Mouse (Mus musculus) heart, embryonic 11.5 days (tissue): ENCODE results near the gene Ltbp2. TPM values are rescaled to one million over a fixed set of nuclear protein-coding genes. Genes with fewer than 3 reads are reported as not detected.

Experiments used
- ATAC-seq: fragments of 200-750 bp; cut with Nextera tagmentation; replicated peaks from 2 replicates; pipeline ENCODE4 v1.8.0; 2017; ENCODE audit warnings: moderate library complexity; ENCODE audit not compliant: insufficient number of reproducible peaks, low FRiP score, low TSS enrichment
- H3K27ac ChIP-seq: fragments of 300-500 bp; sonication (generic); 2 replicates; pipeline ENCODE4 v1.5.1; 2014; ENCODE audit warnings: mild to moderate bottlenecking, low read depth, low read length
- H3K27me3 ChIP-seq: fragments of 300-500 bp; sonication (generic); 2 replicates; pipeline ENCODE4 v1.6.1; 2014; ENCODE audit warnings: mild to moderate bottlenecking, low read length, mixed read lengths; ENCODE audit not compliant: control insufficient read depth, insufficient read depth
- H3K36me3 ChIP-seq: fragments of 300-500 bp; sonication (generic); 2 replicates; pipeline ENCODE4 v1.6.1; 2014; ENCODE audit warnings: mild to moderate bottlenecking, low read length, moderate library complexity, mixed read lengths; ENCODE audit not compliant: control insufficient read depth, insufficient read depth
- H3K4me1 ChIP-seq: fragments of 300-500 bp; sonication (generic); 2 replicates; pipeline ENCODE4 v1.6.1; 2014; ENCODE audit warnings: low read length; ENCODE audit not compliant: control insufficient read depth, insufficient read depth
- H3K4me2 ChIP-seq: fragments of 300-500 bp; sonication (generic); 2 replicates; pipeline ENCODE4 v1.6.1; 2014; ENCODE audit warnings: mild to moderate bottlenecking, moderate library complexity
- H3K4me3 ChIP-seq: fragments of 300-500 bp; sonication (generic); 2 replicates; pipeline ENCODE4 v1.5.1; 2014; ENCODE audit warnings: low read depth, low read length
- H3K9ac ChIP-seq: fragments of 300-500 bp; sonication (generic); 2 replicates; pipeline ENCODE4 v1.6.1; 2014; ENCODE audit warnings: mild to moderate bottlenecking, low read depth, low read length, moderate library complexity
- H3K9me3 ChIP-seq: fragments of 300-500 bp; sonication (generic); replicated peaks from 2 replicates; pipeline ENCODE4 v1.6.1; 2016; ENCODE audit warnings: low read length; ENCODE audit not compliant: control insufficient read depth
- WGBS: fragments of 180-500 bp; shearing (Covaris S2); extraction: QIAGEN DNeasy Blood & Tissue Kit; methylation state at CpG from one replicate; pipeline ENCODE4 v1.1.7; 2014; ENCODE audit not compliant: insufficient replicate concordance; 5-methylcytosine and 5-hydroxymethylcytosine counted together
- polyA plus RNA-seq: library from polyadenylated mRNA; unstranded; fragments of >200 nt; fragmentation: Nextera tagmentation; extraction: Ambion mirVana; gene quantifications from 2 replicates; pipeline ENCODE4 v1.2.1, GENCODE M21; 2014

Gene Ltbp2
- polyA plus RNA-seq, 1 experiment from 2014 or later: 0.37 TPM

DNA sequence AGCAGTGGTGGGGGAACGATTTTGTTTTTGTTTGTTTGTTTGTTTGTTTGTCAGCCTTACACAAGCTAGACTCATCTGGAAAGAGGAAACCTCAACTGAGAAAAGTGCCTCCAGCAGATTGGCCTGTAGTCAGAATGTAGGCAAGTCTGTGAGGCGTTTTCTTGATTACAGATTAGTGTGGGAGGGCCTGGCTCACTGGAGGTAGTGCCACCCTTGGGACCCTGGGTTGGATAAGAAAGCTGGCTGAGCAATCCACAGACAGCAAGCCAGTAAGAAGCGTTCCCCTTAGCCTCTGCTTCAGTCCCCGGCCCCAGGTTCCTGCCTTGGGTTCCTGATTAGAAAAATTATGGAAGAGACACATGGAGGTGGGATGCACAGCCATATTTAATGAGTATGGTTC, 36.4 kb downstream of the Ltbp2 start:
- no peak overlapping the region for H3K4me2 ChIP-seq
- ATAC-seq: no peak
- H3K36me3 ChIP-seq: no peaks in the 10 kb centered on the region
- 63% methylated on average over 4 of the region's 4 CpGs for WGBS
- H3K9me3 ChIP-seq: no peaks in the 10 kb centered on the region
- no peak overlapping the region for H3K9ac ChIP-seq
- no peaks in the 10 kb centered on the region for H3K27me3 ChIP-seq
- H3K4me1 ChIP-seq: no peaks in the 10 kb centered on the region
- H3K4me3 ChIP-seq: no peak overlapping the region
- H3K27ac ChIP-seq: no peak overlapping the region

DNA sequence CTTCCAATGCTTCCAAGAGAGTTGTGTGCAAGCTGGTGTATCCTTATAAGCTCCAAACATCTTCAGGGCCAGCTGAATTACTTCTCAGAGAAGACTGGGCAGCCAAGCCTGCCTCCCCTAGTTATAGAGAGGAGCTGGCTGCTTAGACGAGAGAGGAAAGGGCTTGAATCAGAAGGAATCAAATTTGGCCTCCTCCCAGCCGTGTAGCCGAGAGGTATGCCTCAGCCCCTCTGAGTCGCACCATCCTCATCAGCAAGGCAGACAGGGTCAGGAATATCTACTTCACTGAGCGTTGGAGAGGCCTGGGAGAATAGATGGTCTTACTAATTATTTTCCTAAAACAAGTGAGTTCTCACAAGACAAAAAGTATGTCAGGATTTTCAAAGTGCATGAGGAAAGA, 40.7 kb downstream of the Ltbp2 start:
- no peak overlapping the region for H3K27ac ChIP-seq
- H3K9ac ChIP-seq: no peak overlapping the region
- H3K36me3 ChIP-seq: no peaks in the 10 kb centered on the region
- H3K9me3 ChIP-seq: no peaks in the 10 kb centered on the region
- no peak for ATAC-seq
- H3K27me3 ChIP-seq: no peaks in the 10 kb centered on the region; the same call in 1 of the 2 replicates
- H3K4me1 ChIP-seq: peaks cover 3% of the 10 kb centered on the region; the same call in 1 of the 2 replicates
- no peak overlapping the region for H3K4me2 ChIP-seq
- no peak overlapping the region for H3K4me3 ChIP-seq
- 76% methylated on average over 5 of the region's 5 CpGs for WGBS

DNA sequence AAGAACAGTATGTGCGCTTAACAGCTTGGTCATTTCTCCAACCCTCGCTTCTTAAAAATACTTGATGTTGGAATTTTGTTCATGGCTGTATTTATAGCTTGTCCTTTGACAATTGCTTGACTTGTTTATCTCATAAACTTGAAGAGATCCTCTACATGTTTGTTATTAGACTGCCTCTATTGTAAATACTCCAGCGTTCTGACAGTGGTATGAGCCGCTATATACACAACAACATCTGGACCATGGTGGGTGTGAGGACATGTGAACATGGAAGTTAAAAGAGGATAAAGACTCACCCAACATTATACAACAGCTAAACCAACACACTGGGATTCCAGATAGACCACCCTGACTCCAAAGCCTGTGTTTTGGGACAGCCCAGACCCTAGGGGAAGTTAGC, 41.6 kb downstream of the Ltbp2 start:
- Histone ChIP-seq H3K9me3 (no peaks in the 10 kb centered on the region), H3K9ac (no peak overlapping the region), H3K4me3 (no peak overlapping the region), H3K36me3 (no peaks in the 10 kb centered on the region), H3K27me3 (no peaks in the 10 kb centered on the region; the same call in 1 of the 2 replicates), H3K4me1 (peaks cover 3% of the 10 kb centered on the region; the same call in 1 of the 2 replicates), H3K4me2 (no peak overlapping the region), H3K27ac (no peak overlapping the region)
- 85% methylated on average over 4 of the region's 4 CpGs for WGBS
- no peak for ATAC-seq

DNA sequence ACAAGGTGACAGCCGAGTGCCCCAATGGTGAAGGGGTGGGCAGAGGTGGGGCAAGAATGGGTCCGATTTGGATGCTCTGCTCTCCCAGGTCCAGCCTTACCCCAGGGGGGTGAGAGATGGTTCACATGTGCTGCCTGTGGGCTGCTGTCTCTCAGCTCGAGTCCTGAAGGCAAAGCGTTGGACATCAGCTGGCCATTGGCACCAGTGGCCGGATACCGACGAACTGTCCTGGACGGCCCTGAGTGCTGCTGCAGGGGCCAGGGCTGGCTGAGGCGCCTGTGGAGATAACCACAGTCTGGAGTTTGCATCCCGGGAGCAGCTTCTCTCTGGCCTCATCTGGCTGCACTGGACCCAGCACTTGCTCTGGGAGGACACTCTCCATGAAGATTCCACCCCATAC, 44.7 kb downstream of the Ltbp2 start:
- no peaks in the 10 kb centered on the region for H3K36me3 ChIP-seq
- H3K9ac ChIP-seq: no peak overlapping the region
- H3K27me3 ChIP-seq: peaks cover 6% of the 10 kb centered on the region; the same call in 1 of the 2 replicates
- peaks cover 3% of the 10 kb centered on the region; the same call in 1 of the 2 replicates for H3K4me1 ChIP-seq
- ATAC-seq: no peak
- WGBS: 57% methylated on average over 10 of the region's 10 CpGs
- H3K9me3 ChIP-seq: no peaks in the 10 kb centered on the region
- no peak overlapping the region for H3K4me2 ChIP-seq
- H3K4me3 ChIP-seq: no peak overlapping the region
- no peak overlapping the region for H3K27ac ChIP-seq

DNA sequence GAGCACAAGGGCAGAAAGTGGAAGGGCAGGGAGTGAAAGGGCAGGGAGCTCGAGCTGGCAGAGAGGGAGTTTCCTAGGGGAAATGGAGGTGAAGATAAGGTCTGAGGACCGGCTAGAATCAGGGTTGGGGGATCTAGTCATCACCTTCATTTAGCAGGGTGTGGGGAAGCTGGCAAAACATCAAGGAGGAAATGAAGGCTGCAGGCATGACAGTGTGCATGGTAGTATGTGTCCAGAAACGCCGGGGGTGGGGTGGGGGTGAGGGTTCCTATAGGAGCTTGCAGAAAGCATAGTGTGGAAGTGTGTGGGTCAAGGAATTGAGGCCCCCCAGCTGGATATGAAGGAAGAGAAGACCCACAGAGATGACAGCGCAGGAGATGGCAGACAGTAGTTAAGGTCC, 45.2 kb downstream of the Ltbp2 start:
- Histone ChIP-seq H3K9me3 (no peaks in the 10 kb centered on the region), H3K4me3 (no peak overlapping the region), H3K27ac (no peak overlapping the region), H3K9ac (no peak overlapping the region), H3K36me3 (no peaks in the 10 kb centered on the region), H3K27me3 (peaks cover 6% of the 10 kb centered on the region; the same call in 1 of the 2 replicates), H3K4me2 (no peak overlapping the region), H3K4me1 (peaks cover 3% of the 10 kb centered on the region; the same call in 1 of the 2 replicates)
- ATAC-seq: no peak
- 41% methylated on average over 5 of the region's 5 CpGs for WGBS

DNA sequence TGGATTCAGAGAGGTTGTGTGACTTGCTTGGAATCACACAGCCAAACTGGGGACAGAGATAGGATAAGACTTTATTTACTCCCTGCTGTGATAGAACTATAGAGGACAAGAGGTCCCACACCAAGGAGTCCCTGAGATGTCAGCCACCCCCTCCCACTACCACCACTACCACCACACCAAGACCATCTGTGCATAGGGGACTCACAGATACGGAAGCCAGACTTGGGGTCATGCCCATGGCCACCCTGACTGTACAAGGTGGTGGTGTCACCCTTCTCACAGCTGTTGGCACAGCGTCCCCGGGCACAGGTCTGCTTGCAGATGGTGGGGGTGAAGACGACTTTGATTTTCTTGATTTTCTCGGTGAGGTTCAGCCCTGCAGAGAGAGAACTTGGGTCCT, 45.9 kb downstream of the Ltbp2 start:
- no peak for ATAC-seq
- Histone ChIP-seq H3K4me3 (no peak overlapping the region), H3K27ac (no peak overlapping the region), H3K4me1 (peaks cover 3% of the 10 kb centered on the region; the same call in 1 of the 2 replicates), H3K9me3 (no peaks in the 10 kb centered on the region), H3K27me3 (peaks cover 10% of the 10 kb centered on the region), H3K36me3 (no peaks in the 10 kb centered on the region), H3K4me2 (no peak overlapping the region), H3K9ac (no peak overlapping the region)
- WGBS: 81% methylated on average over 5 of the region's 5 CpGs

DNA sequence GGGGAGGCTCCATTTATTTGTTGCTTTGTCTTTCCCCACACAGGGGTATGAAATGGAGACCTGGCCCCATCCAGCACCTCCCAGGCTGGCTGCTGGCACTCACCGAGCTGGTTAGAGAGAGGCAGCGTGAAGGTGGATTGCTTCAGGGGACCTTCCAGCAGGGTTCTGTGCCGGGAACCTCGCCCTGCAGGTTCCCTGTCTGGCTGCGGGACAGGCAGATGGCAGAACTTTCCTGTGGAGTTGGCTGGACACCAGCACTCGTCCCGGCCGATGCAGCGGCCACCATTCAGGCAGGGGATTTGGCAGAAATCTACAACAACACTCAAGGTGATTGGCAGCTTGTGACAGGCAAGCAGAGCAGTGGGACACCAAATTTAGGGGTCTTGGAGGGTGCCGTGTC, 46.4 kb downstream of the Ltbp2 start:
- no peaks in the 10 kb centered on the region for H3K9me3 ChIP-seq
- no peak overlapping the region for H3K27ac ChIP-seq
- peaks cover 3% of the 10 kb centered on the region; the same call in 1 of the 2 replicates for H3K4me1 ChIP-seq
- ATAC-seq: no peak
- peaks cover 12% of the 10 kb centered on the region for H3K27me3 ChIP-seq
- 77% methylated on average over 10 of the region's 10 CpGs for WGBS
- H3K36me3 ChIP-seq: no peaks in the 10 kb centered on the region
- H3K4me2 ChIP-seq: no peak overlapping the region
- no peak overlapping the region for H3K4me3 ChIP-seq
- H3K9ac ChIP-seq: no peak overlapping the region

DNA sequence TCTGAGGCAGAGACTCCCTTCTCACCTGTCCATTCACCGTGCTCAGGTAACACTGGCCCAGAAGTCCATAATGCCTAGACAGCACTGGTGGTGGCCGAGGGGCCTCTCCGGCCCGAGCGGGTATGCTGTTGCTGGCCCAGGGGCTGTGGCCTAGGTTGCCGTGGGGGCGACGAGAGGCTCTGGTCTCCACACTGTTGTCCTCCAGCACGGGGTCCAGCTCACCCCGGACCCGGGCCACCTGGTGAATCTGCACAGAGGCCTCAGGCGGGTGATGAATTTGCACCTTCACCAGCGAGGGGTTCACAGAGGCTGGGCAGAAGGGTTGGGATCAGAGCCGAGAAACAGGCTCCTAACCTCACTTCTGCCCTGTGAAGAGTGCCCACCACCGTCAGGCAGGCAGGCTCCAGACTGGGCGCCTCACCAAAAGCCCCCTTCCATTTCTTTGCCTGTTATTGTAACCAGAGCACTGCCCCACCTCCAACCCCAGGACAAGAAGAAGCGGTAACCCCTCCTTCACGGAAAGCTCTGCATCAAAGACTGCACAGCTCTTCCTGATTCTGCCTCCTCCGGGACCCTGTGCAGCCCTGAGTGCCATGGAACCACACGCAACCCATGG, 47.1 kb downstream of the Ltbp2 start:
- Histone ChIP-seq H3K9me3 (no peaks in the 10 kb centered on the region), H3K27me3 (peaks cover 18% of the 10 kb centered on the region), H3K4me3 (no peak overlapping the region), H3K36me3 (no peaks in the 10 kb centered on the region), H3K9ac (no peak overlapping the region), H3K27ac (no peak overlapping the region), H3K4me2 (no peak overlapping the region), H3K4me1 (peaks cover 3% of the 10 kb centered on the region; the same call in 1 of the 2 replicates)
- no peak for ATAC-seq
- 80% methylated on average over 20 of the region's 20 CpGs for WGBS

DNA sequence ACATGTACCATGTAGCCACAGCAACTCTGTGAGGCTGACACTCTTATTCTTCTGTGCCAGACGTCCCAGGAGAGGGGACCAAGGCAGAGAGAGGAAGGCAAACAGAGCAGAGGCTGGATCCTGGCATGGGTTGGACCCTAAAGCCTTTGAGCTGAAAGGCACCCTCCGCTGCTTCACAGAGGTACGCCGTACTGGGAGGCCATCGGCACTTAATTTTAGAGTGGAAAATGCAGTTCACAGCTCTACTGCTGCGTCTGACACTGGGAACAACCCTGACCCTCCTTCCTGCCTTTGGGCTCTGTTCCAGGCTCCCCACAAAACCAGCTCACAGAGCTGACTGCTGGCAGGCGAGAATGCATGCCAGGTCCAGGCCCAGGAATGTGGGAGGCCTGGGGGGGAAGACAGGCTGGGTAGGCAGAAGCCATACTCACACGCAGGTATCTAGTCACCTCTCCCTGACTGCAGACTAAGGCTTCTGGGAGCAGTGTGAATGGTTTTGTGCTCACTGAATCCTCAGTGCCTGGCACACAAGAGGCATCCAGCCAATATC, 48.9 kb downstream of the Ltbp2 start:
- peaks cover 26% of the 10 kb centered on the region for H3K27me3 ChIP-seq
- no peaks in the 10 kb centered on the region for H3K9me3 ChIP-seq
- H3K9ac ChIP-seq: no peak overlapping the region
- no peak for ATAC-seq
- H3K36me3 ChIP-seq: no peaks in the 10 kb centered on the region
- H3K4me1 ChIP-seq: peaks cover 3% of the 10 kb centered on the region; the same call in 1 of the 2 replicates
- H3K27ac ChIP-seq: no peak overlapping the region
- 56% methylated on average over 8 of the region's 8 CpGs for WGBS
- H3K4me2 ChIP-seq: no peak overlapping the region
- no peak overlapping the region for H3K4me3 ChIP-seq
